Mouse (Mus musculus): ENCODE measurements around the gene Ncbp3.
"Not testable (repeated sequence)": the region's sequence is repeated elsewhere in the genome, so short reads cannot be mapped to it uniquely, and the experiment has no call there.

The Ncbp3 gene

GRCm38 (mm10) chr11:73085391-73085790 lies 37.8 kb downstream of the Ncbp3 start:
- in situ Hi-C loops (cut with MseI, MboI) = no loop called here

GRCm38 (mm10) chr11:73087700-73088480 lies 40.3 kb downstream of the Ncbp3 start:
- in situ Hi-C loops (cut with MseI, MboI) = no loop called here

GRCm38 (mm10) chr11:73090283-73090682 lies 42.7 kb downstream of the Ncbp3 start, which contains the start of gene Itgae:
Gene Itgae (plus strand): TSS chr11:73090583.
- in situ Hi-C loops (cut with MseI, MboI) = no loop called here

- in situ Hi-C loops (cut with MseI, MboI) = no loop called here
These were observed 43.2 kb downstream of the Ncbp3 start for GRCm38 (mm10) chr11:73090826-73091225.

- in situ Hi-C loops (cut with MseI, MboI) = no loop called here
These were observed 44.5 kb downstream of the Ncbp3 start for GRCm38 (mm10) chr11:73092057-73092456.

GRCm38 (mm10) chr11:73092877-73093276 lies 45.3 kb downstream of the Ncbp3 start:
- in situ Hi-C loops (cut with MseI, MboI) = no loop called here

- in situ Hi-C loops (cut with MseI, MboI) = no loop called here
These were observed 46.8 kb downstream of the Ncbp3 start for GRCm38 (mm10) chr11:73094231-73094995.

- in situ Hi-C loops (cut with MseI, MboI) = no loop called here
These were observed 51.3 kb downstream of the Ncbp3 start for GRCm38 (mm10) chr11:73098860-73099259.

- in situ Hi-C loops (cut with MseI, MboI) = no loop called here
These were observed 52.6 kb downstream of the Ncbp3 start for GRCm38 (mm10) chr11:73099976-73100750.

GRCm38 (mm10) chr11:73101308-73101707 lies 53.7 kb downstream of the Ncbp3 start:
- in situ Hi-C loops (cut with MseI, MboI) = no loop called here

GRCm38 (mm10) chr11:73105246-73105645 lies 57.7 kb downstream of the Ncbp3 start:
- in situ Hi-C loops (cut with MseI, MboI) = no loop called here

GRCm38 (mm10) chr11:73107358-73107757 lies 59.8 kb downstream of the Ncbp3 start:
- in situ Hi-C loops (cut with MseI, MboI) = not testable (repeated sequence)

- in situ Hi-C loops (cut with MseI, MboI) = no loop called here
These were observed 60.8 kb downstream of the Ncbp3 start for GRCm38 (mm10) chr11:73108195-73108897.

GRCm38 (mm10) chr11:73108898-73109625 lies 61.5 kb downstream of the Ncbp3 start:
- in situ Hi-C loops (cut with MseI, MboI) = no loop called here

GRCm38 (mm10) chr11:73109941-73110340 lies 62.4 kb downstream of the Ncbp3 start:
- in situ Hi-C loops (cut with MseI, MboI) = no loop called here

- in situ Hi-C loops (cut with MseI, MboI) = no loop called here
These were observed 63.8 kb downstream of the Ncbp3 start for GRCm38 (mm10) chr11:73111414-73111813.

GRCm38 (mm10) chr11:73126495-73126894 lies 78.9 kb downstream of the Ncbp3 start:
- in situ Hi-C loops (cut with MseI, MboI) = no loop called here

GRCm38 (mm10) chr11:73131020-73131419 lies 83.4 kb downstream of the Ncbp3 start:
- in situ Hi-C loops (cut with MseI, MboI) = no loop called here

GRCm38 (mm10) chr11:73132999-73133398 lies 85.4 kb downstream of the Ncbp3 start:
- in situ Hi-C loops (cut with MseI, MboI) = no loop called here

GRCm38 (mm10) chr11:73134222-73134621 lies 86.6 kb downstream of the Ncbp3 start:
- in situ Hi-C loops (cut with MseI, MboI) = no loop called here

GRCm38 (mm10) chr11:73136587-73136986 lies 89.0 kb downstream of the Ncbp3 start:
- in situ Hi-C loops (cut with MseI, MboI) = no loop called here

Measured in mouse trophoblast stem cell (cell line).